Mouse (Mus musculus) cerebellum, postnatal 4 days (tissue): ENCODE data around the gene Gm9972.

Source experiments
- DNase-seq, 2 experiments: peaks; one replicate each; pipeline ENCODE4 v3.0.0; 2022; ENCODE audit warnings: low spot score in 2 of 2, mixed read lengths in 1 of 2

Gene Gm9972

DNA sequence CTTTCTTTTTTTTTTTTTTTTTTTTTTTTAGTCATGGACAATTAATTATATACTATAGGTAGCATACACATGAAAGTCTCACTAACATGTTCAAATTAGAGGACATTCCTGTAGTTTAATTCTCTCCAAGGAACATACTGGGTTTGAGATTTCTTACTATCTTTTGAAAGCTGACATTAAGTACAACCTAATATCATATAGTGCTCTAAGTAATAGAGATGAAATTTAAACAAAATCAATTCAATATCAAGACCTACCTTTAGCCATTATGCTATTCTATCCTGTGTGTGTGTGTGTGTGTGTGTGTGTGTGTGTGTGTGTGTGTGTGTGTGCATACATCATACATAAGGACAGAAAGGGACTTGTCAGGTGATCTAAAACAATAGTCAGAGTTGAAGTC, at the start of gene Gm9972:
Gm9972 (plus strand) TSS at position 301 of the 400 bp plus-strand sequence.
- no peak for DNase-seq

- DNase-seq, result peak in 1 of 2 experiments; percentile 12
Measured at GRCm38 (mm10) chr11:42999188-42999587, 36.4 kb upstream of the Gm9972 start.

GRCm38 (mm10) chr11:43011941-43012340, 23.6 kb upstream of the Gm9972 start:
- no peak for DNase-seq

DNA sequence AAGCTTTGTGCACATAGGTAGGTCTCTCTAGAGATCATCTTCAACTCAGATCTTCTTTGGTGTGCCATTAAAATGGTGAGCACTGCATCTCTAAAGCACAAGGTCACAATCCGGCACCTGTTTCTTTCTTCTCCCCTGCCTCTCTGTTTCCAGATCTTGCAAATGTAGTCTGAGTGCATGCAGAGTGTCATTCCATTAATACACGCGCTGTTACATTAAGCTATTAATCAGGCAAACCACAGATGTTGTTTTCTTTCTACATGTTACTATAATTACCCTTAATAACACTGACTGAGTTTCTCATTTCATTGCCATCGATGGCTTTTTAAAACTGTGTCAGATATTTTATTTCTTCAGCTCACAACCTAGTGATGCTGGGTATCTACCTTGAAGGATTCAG, 22.6 kb upstream of the Gm9972 start:
- DNase-seq, result no peak

DNA sequence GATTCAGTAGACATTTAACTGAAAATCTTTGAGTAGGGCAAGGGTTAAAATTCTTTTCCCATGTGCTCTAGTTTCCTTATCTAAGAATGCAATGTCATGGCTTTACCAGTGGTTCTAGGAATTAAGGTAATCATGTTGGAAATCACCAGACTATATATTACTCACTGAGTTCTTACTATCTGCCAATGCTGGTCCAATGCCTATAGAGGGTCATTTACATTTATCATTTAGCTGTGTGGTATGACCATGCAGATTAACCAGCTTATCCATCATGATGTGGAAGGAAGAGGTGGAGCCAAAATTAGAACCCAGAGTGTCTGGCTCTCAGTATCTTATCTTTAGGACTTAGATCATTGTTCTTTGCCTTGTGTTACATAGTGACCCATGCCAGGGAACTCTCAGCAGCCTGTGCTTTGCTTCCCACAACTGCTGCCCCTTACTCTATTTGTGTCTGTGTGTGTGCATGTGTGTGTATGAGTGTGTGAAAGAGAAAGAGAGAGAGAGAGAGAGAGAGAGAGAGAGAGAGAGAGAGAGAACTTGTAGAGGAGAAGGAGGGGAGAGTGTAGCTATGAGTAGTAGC, 12.3 kb upstream of the Gm9972 start:
- no peak for DNase-seq

DNA sequence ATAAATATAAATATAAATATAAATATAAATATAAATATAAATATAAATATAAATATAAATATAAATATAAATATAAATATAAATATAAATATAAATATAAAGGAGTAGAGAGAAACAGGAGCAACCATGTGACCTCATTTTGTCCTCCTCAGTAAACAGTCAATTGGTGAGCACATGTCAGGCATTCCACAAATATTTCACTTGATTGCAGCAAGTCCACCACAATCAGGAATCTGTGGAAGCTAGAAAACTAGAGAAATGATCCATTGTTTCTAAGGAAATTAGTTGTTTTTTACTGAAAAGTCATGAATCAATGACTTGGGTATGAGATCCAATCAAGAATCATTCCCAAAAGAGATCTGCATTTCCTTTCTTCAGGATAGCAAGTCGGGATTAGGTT, 5.7 kb upstream of the Gm9972 start:
- no peak for DNase-seq

DNA sequence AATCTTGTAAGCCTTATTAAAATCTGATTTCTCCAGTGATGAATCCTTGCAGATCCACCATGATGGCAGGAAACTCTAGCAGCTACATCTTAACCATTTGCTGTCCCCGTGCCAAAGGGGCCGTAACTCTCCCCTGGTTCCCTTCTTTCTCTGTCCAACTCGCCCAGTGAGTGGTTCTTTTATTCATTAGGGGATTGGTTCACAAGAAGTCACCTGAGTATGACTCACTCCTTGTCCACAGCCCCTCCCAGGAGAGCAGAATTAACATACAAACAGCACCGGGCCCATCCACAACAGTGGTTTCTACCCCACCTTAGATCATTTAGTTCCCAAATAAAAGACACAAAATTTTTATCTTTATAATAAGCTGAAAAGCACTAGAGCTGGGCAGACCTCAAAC, 3.4 kb upstream of the Gm9972 start:
- DNase-seq, result no peak

DNA sequence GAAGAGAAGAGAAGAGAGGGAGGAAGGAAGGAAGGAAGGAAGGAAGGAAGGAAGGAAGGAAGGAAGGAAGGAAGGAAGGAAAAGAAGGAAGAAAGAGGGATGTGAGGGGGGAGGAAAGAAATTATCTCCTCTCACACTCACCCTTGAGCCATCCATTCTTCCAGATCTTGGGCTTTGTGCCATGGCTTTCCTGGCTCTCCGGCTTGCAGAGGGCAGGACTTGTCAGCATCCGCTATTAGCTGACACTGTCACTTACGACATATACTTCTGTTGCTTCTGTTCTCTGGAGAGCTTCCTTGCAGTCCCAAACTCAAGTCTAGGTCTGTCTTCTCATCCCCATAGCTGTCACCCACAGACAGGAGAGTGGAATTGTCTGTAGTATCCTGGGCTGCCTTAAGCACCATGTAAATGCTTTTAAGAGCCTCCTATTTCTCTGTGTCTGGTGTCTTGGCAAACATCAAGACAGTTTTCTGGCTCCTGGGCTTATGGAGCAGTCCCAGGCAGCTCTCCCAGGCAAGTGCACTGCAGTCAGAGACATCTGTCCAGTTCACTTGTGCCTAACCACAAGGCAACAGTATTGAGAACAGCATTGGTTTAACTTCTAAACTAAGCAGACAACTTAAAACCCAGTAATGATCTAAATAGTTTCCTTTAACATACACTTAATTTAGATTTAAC, 10.5 kb downstream of the Gm9972 start:
- DNase-seq, result peak in 1 of 2 experiments; percentile 47

DNA sequence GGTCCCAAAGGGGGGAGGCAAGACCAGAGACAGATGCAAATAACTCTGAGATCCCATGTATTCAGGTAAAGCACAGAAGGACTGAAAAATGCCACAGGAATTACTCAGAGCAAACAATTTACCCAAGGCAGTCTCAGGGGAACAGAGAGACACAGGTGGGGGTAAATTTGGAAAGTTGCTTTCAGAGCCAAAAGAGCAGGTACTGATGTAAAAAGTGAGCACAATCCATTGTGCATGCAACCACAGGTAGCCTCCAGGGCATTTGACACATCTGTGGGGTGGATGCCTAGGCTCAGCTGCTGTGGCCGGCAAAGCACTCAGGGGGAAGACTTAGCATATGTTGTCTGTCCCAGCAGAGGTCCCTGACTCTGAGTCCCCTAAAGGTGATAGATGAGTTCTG, 13.8 kb downstream of the Gm9972 start:
- no peak for DNase-seq

DNA sequence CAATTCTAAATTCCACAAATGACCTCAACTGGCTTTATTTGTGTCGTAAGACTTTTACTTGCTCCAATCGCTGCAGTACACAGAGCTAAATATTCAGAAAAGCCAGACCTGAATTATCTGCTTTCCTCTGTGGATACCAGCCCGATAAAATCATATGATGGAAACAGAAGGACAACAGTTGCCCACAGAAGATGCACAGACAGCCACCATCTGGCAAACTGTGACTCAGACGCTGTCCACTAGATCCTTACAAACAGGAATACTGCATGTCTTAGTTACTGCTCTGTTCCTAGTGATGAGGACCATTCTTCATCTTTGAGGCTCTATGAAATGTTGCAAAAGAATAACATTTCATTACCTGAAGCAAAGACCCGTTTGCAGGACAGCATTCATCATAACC, 19.4 kb downstream of the Gm9972 start:
- no peak for DNase-seq

DNA sequence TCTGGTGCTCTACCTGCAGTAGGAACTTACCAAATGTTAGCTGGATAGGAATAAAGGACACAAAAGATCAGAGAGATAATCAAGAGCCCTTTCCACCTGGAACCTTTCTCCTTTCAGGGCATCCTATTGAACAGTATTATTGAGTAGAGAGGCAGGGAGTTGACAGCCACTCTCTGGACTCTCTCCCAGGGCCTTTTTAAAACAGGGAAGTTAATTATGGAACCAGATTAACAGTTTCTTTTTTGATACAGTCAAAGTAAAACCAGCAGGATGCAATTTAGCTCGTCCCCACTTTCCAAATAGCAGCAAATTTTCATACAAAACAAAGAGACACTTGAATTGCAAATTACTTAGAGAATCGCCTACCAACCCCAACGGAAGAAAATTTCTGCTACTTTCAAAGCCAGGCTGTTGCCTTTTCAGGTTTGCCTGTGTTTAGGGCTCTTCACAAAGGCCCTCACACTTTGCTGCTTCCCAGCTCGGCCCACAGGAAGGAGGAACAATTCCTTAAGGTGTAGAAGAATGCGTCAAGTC, 24.0 kb downstream of the Gm9972 start:
- DNase-seq, result no peak

DNA sequence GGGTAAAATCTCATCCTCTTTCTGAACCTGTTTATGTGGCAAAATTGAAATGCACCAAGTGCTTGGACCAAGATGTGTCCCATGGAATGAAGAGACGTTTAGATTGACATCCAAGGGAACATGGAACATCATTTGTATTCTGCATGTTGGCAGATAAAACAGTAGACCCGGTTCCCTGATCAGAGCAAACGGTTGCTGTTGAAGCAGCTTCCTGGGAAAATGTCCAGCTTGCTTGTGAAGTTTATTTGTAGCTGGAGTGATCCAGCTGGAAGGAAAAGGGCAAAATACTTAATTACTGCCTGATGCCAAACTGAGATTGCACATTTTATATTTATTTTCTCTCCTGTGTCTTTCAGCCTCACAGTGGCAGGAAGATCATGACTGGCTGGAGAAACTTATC, 26.7 kb downstream of the Gm9972 start:
- DNase-seq, result no peak

DNA sequence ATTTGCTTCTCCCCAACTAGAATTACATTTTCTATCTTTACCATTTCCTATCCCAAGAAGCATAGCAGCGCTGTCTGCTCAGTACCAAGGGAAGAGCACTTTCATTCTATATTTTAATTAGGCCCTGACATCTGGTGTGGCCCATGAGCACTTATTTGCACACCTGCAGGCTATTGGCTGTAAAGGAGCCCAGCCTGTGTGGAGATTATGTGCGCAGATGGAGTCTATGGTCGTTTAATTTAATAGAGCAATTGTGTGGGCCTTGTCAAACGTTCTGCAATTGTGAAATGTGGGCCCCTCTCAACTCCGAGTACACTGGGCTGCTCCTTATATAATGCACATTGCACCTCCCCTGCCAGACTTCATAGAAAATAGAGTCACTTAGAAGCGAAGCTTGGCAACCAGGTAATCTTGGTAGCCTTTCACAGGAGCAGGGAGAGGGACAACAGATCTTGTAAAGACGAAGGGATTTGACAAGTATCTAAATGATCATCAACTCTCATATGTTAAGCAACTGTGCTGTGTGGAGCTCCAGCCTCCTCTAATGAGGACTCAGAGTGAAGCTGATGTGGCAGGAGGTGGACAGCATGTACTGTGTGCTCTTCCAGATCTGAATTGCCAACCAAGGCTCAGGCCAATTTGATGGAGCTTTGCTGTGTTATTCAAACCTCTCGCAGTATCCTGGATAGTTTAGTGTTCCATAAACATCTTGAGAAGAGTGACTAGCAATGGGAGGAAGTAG, 50.9 kb downstream of the Gm9972 start:
- DNase-seq, result no peak
